Mouse (Mus musculus) c-Kit-positive CD71-positive TER-119-positive erythroid progenitor cells, embryonic 14.5 days (primary cell): ENCODE data around the gene Aif1.

Source experiments
- DNase-seq: peaks from one replicate; pipeline ENCODE4 v3.0.0-alpha.2; 2013; ENCODE audit warnings: low spot score

The Aif1 gene

DNA sequence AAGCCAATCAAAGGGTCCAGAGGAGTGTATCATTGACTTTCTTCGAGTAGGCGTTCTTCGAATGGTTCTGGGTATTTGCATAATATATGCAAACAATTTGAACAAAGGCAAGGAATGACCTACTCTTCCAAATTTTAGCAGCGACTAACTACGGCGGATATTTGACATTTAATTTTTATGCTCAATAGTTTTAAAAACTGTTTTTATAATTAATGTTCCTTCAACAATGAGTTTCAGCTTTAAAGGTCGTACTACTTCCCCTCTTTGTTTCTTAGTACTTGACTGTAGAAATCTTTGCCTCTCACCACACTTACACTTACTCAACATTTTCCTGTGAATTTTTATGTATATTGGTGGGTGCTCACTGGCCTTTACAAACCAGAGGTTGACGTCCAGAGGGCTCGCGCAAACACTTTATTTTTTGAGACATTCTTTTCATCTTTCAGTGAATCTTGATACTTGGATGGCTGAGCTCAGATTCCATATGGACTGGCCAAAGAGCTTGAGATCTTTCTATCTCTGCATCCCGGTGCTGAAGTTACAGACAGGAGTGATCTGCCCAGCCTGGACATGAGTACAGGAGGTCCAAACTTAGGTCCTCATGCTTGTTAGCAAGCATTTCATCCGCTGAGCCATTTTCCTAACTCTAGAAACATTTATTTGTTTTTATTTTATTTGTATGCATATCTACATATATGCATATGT, 10.3 kb downstream of the Aif1 start:
- no peak for DNase-seq

DNA sequence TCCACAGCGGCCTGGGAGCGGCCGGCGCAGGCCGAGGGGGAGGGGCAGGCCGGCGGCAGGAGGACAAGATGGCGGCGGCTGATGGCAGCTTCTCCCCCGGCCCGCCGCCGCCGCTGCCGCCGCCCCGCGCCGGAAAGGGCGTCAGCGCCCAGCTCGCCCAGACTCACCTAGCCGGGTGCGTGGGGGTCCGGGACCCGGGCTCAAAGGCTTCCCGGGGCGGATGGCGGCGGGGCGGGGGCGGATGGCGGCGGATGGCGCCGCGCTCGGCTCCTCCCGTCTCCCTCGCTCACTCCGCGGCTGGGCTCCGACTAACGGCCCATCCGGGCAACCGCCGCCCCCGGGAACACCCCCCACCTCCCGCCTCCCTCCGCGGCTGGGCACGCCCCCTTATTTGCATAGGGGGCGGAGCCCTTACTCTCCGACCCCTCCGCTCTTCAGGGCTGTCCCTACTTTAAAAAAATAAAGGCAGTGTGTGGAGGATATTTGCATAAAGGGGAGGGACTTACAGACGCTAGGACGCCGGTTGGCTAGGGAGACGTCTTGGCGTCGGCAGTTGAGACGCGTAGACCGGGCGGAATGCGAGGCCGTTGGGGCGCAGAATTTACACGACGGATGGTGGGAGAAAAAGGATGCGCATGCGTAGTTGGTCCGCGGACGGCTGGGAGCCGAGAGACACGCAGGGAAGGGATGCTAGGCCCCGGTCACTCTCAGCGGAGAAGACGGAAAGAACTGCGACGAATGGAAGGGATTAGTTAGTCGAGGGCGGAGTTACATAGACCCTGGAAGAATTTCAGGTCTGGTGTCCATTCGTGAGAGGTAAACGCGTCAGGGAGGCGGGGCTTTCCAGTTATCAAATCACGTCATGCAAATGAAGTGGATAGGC, 11.1 kb downstream of the Aif1 start, which contains the start of gene Prrc2a:
TSS of gene Prrc2a (minus strand) at position 330 of the 883 bp plus-strand sequence.
- peak; percentile 96 for DNase-seq

DNA sequence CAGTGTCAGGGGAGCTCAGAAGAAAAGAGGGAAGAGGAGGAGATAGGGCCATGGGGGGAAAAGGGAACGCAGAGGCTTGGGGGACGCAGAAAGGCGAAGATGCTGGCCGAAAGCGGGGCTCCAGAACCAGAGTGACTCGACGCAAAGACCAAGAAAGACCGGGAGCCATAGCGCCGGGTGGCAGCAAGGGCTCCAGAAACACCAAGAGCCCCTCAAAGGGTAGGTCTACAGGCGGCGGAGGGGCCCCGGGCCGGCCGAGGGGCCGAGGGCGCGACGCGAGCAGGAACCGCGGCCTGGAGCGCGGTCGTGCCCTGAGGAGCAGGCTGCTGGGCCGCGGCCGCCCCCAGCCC, 11.7 kb downstream of the Aif1 start:
- no peak for DNase-seq

DNA sequence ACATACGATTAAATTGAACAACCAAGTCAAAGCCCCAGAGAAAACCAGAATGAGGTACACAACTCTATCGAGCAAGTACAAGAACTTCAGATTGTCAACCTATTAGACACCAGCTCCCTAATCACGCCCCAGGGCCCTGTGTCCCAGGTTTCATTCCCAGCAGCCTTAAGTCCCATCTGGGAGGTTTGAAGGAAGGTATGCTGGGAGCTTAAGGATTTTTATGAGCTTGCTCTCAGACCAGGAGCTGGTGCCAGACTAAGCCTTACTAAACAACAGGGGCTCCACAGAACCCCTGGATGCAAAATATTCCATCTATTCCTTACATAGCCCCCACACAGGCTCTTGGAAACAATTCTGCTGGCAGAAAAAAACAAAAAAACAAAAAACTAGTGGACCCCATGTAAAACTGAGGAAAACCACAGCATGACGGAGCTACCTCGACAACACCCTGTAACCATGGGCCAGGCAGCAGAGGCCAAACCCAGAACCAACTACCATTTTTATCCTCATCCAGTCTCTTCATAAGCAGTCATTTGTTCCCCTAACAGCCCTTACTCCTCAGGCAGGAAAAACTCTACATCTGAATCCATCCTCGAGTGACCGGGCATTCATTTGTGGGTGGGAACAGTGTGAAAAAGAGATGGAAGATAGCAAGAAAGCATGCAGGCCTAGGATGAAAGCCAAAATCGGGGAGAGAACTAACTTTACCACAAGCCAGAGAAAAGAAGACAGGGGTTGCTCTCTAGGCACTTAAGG, 12.4 kb downstream of the Aif1 start:
- DNase-seq, result no peak

DNA sequence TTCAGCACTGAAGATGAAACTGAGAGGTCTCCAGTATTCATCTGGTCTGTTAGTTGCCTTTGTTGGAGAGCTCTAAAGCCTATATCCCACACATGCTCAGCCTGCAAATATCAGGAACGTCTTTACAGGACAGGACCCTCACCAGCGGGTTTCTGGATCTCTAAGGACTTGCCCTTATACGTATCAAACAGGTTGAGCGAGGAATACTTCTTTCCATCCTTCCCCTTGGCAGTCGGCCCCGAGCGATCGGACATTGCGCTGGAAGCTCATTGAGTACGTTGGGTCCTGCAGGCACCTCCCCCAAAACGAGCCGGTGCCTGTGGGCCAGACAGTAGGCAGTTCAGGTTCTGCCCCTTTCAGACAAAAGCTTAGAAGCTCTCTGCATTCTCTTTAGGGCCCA, 13.1 kb downstream of the Aif1 start:
- no peak for DNase-seq

DNA sequence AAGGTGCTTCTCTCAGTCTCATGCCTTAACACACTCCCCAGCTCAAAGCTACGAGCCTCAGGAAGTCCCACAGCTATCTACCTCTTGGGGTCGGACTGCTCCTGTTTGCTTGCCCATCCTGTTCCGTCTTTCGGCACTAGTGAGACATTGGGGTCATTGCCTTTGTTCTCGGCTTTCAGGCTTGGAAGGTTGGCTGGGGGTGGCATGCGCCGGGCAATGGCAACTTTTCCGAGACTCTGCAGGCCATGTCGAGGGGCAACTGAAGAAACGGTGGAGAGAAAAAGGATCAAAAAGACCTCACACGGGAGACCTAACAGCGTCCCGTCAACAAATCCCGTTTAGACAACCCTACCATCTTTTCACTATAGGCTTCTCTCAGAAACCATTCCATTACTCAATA, 13.7 kb downstream of the Aif1 start:
- no peak for DNase-seq

DNA sequence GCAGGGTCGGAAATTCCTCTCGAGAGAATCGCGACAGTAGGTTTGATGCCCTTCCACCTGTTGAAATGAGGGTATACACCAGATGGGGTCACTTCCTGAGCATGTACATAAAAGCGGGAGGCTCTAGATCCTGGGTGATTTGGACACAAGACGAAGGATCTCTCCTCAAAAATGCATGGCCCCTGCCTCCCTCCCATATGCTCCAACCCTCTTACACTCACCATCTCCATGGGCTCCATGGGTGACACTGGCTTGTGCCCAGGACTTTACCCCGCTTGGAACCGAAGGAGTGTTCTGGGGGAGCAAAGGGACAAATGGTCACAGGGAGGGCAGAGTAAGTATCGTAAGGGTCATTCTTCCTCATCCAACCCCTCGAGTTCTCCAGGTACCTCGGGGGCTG, 14.4 kb downstream of the Aif1 start:
- DNase-seq, result no peak

DNA sequence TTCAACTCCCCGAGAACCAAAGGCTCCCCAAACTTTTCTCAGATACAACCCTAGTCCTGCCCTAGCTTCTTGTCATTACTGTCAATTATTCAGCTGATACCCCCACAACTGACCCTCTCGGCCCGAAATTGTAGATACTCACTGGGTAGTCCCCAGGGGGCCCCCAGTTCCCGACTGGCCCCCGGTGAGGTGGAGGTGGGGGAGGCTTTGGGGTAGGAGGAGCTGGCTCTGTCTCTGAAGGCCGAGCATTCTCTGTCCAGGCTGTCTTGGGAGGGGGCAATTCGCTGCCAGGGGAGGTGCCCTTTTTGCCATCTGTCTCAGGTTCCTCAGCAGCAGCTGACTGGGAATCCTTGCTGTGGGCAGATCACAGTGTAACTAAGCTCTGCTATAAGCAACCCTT, 16.2 kb downstream of the Aif1 start:
- no peak for DNase-seq

DNA sequence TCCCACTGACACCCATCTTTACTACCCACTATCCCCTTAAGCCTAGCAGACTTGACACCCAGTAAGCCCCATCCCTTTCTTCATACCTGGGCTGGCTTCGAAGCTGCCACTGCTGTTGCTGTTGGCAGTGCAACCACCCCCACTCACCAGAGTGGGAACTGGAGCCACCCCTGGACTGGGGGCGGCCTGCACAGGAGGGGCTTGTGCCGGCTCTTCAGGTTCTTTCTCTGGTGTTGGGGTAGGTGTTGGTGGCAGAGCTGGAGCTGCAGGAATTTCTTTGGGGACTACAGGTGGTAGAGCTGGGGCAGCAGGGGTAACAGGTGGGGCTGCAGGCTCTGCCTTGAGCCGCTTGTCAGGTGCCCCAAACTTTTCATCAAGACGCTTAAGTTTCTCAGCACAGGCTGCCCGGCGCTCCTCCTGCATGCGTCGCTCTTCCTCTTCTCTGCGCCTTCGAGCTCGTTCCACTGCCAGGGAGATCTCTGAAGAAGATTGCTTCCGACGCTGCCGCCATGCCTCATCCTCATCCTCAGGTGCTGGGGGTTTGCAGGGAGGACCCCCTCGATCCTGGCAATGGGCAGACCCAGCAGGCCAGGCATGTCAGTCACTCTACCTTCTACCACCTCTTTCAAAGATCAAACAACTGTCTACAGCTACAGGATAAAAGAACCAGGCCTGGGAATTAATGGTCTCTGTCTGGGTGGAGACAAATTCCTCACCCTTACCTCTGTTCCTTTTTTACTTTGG, 16.8 kb downstream of the Aif1 start:
- no peak for DNase-seq

DNA sequence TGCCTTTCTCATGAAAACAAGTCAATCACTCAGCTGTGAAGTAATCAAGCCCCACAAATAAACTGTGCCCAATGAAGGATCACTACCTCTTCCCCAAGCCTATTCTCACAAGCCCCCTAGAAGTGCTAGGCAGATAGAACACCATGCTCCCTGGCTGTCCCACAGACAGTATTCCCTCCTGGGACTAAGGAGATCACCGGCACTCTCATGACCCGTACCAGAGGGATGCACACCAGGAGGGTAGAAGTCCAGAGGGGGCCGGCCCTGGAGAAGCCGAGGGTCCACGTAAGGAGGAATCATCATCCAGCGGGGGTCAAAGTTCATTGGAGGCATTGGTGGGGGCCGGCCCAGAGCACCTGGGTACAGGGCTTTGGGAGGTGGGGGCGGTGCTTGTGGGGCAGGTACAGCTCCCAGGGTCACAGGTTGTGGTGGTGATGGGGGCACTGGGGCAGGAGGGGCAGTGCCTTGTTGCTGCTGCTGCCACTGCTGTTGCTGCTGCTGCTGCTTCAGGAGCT, 18.1 kb downstream of the Aif1 start:
- no peak for DNase-seq

DNA sequence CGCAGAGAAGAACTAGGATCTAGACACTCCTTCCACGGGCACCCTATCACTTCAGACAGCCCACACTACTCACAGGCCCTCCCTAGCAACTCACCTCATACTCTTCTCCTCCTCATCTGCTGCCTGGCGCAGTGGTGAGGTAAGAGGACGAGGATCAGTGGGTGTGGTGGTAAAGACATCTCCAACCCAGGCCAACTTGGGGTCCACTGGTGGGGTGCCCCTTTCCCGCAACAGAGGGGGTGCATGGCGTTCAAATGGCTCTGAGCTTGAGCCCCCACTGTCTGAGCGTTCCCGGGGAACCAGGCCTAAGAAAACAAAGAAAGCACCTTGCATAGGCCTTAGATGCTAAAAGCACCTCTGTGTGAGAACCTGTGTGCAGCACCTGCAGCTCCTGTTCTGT, 18.6 kb downstream of the Aif1 start:
- no peak for DNase-seq

DNA sequence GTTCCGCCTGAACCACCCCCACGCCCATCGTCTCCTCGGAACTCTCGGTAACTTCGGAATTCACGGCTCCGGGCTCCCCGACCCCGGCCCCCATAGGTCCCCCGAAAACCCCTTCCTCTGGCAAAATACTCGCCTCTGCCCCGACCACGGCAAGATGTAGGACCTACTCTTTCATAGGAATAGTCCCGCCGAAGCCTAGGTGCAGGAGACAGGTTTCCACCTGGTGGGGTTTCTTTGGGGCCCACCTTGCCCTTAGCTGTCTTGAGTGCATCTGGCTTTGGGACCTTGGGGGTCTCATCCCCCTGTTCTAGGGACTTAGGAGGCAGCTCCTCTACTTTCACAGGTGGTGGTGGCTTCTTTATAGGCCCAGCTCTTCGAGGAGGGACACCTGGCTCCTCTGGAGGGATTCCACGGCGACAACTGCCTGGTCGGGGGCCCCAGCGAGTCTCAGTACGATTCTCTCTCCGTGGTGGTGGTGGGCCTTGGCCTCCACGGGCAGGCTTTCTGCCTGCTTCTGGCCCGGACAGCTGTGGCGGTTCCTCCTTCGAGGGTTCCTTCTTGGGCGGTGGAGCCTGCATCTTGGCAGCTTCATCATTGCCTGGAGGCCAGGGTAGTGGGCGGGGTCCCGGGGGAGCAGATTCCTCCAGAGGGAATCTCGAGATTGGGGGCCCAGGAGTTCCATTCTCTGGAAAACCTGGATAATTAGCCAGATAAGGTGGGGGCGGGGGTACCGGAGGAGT, 19.2 kb downstream of the Aif1 start:
- DNase-seq, result no peak

DNA sequence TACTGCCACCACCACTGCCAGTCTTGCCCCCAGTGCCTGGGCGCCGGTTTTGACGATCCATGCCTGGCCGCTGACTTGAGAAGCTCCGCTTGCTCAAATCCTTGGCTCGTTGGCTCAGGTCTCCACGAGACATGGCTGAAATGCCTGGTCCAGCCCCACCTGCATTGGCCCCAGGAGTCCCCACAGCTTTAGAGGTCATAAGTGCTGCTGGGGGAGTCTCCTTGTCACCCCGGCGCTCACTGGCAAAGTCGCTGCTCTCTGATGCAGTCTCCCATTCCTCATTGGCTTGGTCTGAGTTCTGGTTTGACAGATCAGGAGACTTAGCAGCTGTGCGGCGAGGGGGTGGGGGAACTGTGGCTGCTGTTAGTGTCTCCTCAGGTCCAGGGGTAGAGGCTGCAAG, 20.4 kb downstream of the Aif1 start:
- no peak for DNase-seq

DNA sequence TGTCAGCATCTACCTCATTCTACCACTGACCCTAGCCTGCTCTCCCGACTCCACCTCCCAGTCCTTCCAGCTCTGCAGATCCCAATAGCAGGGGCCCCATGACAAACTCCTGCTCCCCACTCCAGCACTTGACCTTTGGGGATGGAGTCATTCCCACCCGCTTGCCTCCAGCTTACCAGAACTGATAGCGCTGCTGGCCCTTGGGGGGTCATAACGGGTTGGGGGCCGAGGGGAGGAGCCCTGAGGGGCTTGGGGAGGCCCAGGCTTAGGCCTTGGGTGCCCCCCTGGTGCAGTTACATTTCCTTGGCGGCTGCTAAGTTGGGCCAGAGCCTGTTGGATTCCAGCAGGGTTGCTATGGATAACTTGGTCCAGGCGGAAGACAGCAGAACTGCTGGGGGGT, 21.3 kb downstream of the Aif1 start:
- no peak for DNase-seq

DNA sequence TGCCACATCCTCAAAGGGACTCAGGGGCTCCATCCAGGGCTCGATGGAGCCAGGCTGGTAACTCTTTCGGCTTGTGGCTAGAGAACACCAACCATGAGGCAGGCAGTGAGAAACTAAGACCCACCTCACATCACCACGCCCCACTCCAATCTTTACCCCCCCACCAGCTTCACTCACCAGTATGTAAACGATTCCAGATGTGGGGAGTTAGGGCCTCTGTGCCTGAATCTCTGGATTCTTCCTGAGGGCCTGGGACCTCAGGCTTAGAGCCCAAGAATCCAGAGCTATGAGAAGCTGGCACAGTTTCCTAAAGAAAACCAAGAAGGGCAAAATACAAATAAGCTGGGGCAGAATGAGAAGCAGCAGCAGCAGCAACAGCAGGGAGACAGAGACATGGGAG, 21.9 kb downstream of the Aif1 start:
- no peak for DNase-seq

DNA sequence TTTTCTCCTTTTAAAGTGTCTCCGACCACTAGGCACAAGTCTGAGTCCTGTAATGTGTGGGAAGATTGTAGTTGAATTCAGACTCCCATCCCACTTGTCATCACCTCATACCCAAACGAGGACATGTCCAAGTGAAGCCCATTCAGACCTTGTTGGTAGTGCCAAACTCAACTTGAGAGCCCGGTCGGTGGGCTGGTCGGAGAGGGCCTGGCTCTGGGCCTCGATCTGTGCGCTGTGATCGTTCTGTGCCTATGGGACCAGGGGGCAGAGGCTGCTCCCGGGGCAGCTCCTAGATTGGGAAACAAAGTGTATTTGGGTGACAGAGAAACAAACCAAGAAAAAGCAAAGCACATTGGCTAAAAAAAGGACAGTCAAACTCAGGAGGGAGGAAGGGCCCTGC, 22.8 kb downstream of the Aif1 start:
- no peak for DNase-seq

DNA sequence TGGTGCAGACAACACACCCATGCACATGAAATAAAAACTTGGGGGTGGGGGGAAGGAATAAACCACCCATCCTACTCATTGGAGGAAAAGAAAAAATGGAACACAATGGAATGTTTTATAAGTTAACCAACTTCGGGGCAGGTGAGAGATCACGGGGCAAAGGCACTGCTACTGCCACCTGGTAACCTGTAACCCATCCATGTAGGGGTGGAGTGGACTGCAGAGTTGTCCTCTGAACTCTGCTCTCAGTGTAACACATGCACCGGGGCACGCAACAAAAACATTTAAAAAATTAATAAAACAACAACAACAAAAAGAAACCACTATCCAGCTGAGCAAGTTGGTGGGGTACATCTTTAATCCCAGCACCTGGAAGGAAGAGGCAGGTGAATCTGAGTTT, 23.7 kb downstream of the Aif1 start:
- no peak for DNase-seq

DNA sequence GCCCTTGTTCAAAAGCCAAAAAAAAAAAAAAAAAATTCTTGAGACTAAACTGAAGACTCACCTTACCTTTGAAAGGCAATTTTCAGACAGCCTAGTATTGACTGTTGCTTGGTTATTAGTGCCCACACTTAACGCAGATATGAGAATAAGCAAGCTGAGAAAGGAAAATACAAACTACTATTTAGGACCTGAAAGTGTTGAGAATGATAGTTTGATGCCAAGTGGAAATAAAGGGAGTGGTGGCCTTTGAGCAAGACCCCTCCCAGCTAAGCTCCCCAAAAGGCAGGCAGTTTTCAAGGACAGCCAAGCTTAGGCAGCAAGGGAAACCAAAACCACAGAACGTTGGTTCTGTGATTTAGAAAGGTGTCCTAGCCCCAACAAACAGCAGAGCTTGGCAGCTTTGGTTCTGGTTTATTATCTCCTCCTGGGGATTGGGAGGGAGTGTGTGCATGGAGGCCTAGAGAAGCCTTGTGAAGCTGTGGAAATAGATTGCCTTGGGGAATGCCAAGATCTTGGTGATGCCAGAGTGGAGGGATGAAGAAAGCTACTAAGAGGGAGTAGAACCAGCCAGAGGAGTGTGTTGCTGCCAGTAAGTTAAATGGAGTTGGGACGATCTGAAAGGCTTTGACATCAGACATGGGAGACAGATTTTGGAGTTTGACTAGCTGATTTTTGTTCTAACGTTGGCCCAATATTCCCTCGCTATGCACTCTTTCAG, 27.8 kb downstream of the Aif1 start:
- DNase-seq, result no peak

DNA sequence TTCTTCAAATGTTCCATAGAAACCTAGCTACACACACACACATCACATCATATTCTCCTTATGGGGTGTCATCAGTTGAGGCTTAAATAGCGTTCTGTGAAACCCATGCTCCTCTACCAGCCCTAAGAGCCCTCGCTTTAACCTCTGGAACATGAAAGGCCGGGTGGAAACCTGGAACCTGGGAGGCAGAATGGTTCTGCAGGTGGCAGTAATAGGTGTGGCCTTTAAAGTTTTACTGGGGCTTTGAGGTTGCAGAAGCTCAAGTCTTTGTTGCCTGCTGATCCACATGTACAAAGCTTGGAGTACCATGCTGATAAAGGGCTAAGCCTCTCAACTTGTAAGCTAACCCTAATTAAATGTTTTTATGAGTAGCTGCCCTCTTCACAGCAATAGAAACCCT, 28.5 kb downstream of the Aif1 start:
- no peak for DNase-seq

DNA sequence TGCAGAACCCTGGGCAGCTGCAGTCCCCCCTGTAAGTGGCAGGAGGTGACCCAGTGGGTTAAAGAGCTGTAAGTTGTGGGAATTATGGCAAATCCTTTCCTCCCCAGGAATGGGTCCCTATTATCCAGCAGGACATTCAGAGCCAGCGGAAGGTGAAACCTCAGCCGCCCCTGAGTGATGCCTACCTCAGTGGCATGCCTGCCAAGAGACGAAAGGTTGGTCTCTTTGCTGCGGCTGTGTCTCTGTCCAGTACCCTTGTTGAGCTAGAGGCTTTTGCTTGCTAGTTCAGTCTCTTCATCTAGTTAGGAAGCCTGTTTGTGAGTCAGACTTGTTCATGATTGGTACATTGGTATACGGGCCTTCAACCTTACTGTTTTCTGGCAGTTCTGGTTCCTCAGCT, 29.7 kb downstream of the Aif1 start:
- DNase-seq, result no peak

DNA sequence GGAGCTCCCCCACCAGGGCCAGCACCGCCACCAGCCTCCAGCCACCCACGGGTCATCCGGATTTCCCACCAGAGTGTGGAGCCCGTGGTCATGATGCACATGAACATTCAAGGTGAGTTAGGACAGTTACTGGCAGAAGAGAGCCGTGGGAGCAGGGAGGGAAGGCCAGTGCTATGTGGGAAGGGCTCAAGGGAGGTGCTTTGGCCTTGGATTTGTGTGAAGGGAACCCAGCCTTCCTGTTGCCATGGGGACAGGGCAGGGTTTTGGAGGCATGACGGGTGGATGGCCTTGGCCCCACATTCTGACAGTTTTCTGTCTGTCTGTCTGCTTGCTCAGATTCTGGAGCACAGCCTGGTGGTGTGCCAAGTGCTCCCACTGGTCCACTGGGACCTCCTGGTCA, 33.9 kb downstream of the Aif1 start:
- DNase-seq, result no peak
